Mouse (Mus musculus) layer of hippocampus, adult 11-12 months (tissue): ENCODE measurements at regions not wholly inside any gene's neighbourhood (a gene's known extent, or its start where the extent isn't known, plus 50 kb on each side); places are given as distances from the start of the nearest gene placed in this dataset.

Experiments
- DNase-seq: peaks from one replicate; pipeline ENCODE4 v3.0.0; 2022; ENCODE audit warnings: low spot score

DNA sequence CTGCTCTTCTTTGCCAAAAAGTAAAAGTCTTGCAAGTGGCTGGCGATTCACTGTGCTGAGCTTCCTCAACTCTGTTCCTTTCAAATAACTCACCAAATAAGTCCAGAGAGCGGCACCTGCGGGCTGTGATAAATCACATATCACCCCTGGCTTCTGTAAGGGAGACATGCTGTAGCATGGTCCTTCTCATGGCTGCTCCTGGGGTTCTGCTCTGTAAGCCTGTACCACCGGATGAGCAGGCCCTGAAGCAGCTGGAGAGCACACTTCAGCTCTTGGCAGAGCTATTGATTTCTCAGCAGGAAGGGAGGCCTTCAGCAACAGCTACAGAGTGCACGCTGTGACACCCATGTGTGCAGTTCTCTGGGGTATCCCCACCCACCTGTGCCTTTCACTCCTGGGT lies 101.5 kb upstream of the Ufm1 start:
- DNase-seq: no peak

GRCm38 (mm10) chr3:53953801-53954200 lies 90.2 kb upstream of the Ufm1 start:
- DNase-seq: no peak

GRCm38 (mm10) chr3:53939684-53940189 lies 76.1 kb upstream of the Ufm1 start:
- no peak for DNase-seq

DNA sequence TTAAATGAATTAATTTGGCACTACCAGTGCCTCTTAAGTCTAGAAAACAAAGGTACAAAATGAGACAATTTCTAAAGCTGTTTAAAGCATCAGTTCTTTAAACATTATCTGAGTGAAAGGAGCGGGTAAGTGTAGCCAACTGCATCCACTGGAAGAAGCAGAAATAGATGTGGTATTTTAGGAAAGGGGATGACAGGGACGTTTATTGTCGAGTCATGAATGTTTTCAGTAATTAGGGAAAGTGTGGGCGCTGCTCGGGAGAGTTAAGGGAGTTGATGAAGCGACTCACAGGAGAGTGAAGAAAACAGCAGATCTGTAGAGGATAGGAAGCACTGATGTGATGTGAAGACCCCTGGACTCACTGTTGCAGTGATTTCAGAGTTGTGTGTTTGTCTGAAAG lies 68.1 kb upstream of the Ufm1 start:
- DNase-seq: no peak

DNA sequence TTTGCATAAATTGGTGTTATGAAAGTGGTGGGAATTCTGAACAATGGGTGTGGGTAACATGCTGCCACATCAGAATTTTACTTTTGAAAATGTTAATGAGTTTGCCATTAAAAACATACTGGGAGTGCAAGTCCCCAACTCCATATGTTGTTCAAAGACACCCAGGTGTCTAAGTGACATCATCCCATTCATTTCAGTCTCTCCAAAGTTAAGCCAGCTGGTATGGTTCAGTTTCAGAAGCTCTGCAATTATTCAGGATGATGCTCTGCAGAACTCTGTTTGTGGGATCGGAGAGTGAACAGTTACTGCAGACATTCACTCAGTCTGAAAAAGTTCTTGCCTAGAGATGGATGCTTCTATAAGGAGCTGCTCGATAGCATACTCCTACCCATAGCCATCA lies 56.3 kb upstream of the Ufm1 start:
- DNase-seq: peak; percentile 46

DNA sequence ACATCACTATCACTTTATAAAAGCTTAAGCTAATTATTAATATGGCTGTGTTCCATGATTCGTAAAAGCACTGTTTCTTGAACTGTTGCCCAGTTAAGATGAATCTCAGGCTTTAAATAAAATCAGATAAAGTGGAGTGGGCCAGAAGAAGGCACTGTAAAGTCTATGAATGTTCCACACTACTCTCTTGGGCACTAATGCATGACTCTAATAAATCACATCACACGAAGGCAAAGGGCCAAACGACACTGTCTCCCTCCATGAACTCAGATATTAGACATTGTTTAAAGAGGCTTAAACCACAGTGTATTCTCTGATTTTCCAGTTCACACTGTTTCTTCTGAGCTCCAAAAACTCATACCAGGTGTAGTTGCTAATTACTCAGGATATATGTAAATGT lies 55.9 kb upstream of the Ufm1 start:
- no peak for DNase-seq

- DNase-seq: no peak
Measured at GRCm38 (mm10) chr3:53917960-53918359, 54.3 kb upstream of the Ufm1 start.

GRCm38 (mm10) chr3:53913984-53914669 lies 50.5 kb upstream of the Ufm1 start:
- no peak for DNase-seq
